Mouse (Mus musculus) CH12.LX (cell line): Measurements from ENCODE around the gene Sidt1. TPM values are rescaled to one million over a fixed set of nuclear protein-coding genes. Genes with fewer than 3 reads are reported as not detected.
A peak's percentile ranks its signal among the peaks of the same experiment; 100 is the strongest.

ENCODE experiments used
- DNase-seq: peaks from one replicate; pipeline ENCODE4 v3.0.0-alpha.2; 2013; ENCODE audit errors: extremely low read depth
- H3K27ac ChIP-seq: 2 replicates; pipeline ENCODE4 v1.5.1; 2012; ENCODE audit warnings: low read depth, mild to moderate bottlenecking, control low read depth, moderate library complexity; ENCODE audit not compliant: insufficient read depth
- H3K27me3 ChIP-seq: replicated peaks from 2 replicates; pipeline ENCODE3; 2012; ENCODE audit warnings: inconsistent platforms
- H3K36me3 ChIP-seq, 2 experiments: replicated peaks in 1 of 2; 2 replicates each; pipeline versions ENCODE3 to v1.6.1; 2012; ENCODE audit warnings: inconsistent platforms in 1 of 2, low read length in 1 of 2, mild to moderate bottlenecking in 1 of 2, mixed read lengths in 1 of 2, moderate library complexity in 1 of 2; ENCODE audit not compliant: control insufficient read depth in 1 of 2, insufficient read depth in 1 of 2
- H3K4me1 ChIP-seq, 2 experiments: 2 replicates each; pipeline ENCODE4 v1.6.1; 2012; ENCODE audit warnings: inconsistent platforms in 1 of 2, moderate library complexity in 1 of 2; ENCODE audit not compliant: insufficient read depth in 2 of 2, control insufficient read depth in 1 of 2
- H3K4me2 ChIP-seq: 2 replicates; pipeline ENCODE4 v1.6.1; 2012; ENCODE audit warnings: low read depth, mild to moderate bottlenecking, control low read depth; ENCODE audit not compliant: poor library complexity, insufficient read depth, severe bottlenecking
- H3K4me3 ChIP-seq, 3 experiments: fragments of 150-350 bp in 1 of 3; sonication (generic) in 1 of 3; replicated peaks in 1 of 3; 2 replicates each; pipeline versions ENCODE3 to v1.5.1; 2011 to 2012; ENCODE audit warnings: low read depth in 2 of 3, low read length in 2 of 3, mild to moderate bottlenecking in 2 of 3, moderate library complexity in 2 of 3, control low read depth in 1 of 3, improper control_type of control experiment in 1 of 3, inconsistent platforms in 1 of 3, mixed read lengths in 1 of 3; ENCODE audit not compliant: poor library complexity in 1 of 3
- H3K79me2 ChIP-seq: replicated peaks from 2 replicates; pipeline ENCODE4 v1.6.1; 2012; ENCODE audit warnings: mild to moderate bottlenecking, moderate library complexity; ENCODE audit not compliant: control insufficient read depth, poor library complexity, insufficient read depth, severe bottlenecking; ENCODE audit errors: extremely low read depth
- H3K9ac ChIP-seq: 2 replicates; pipeline ENCODE4 v1.6.1; 2012; ENCODE audit warnings: low read depth, mild to moderate bottlenecking, control low read depth, moderate library complexity; ENCODE audit not compliant: insufficient read depth
- H3K9me3 ChIP-seq: replicated peaks from 2 replicates; pipeline ENCODE3; 2012; ENCODE audit warnings: low read length, inconsistent platforms, mixed read lengths
- BHLHE40 ChIP-seq: IDR thresholded peaks from 2 replicates; pipeline ENCODE4 v1.6.1; 2011; ENCODE audit warnings: mild to moderate bottlenecking, low read depth, low read length, improper control_type of control experiment
- CHD1 ChIP-seq: IDR thresholded peaks from 2 replicates; pipeline ENCODE4 v1.6.1; 2012; ENCODE audit warnings: low read depth, low read length, improper control_type of control experiment, inconsistent platforms
- CHD2 ChIP-seq: IDR thresholded peaks from 2 replicates; pipeline ENCODE4 v1.6.1; 2011; ENCODE audit warnings: low read length, improper control_type of control experiment
- ELF1 ChIP-seq: IDR thresholded peaks from 2 replicates; pipeline ENCODE4 v1.6.1; 2014; ENCODE audit warnings: low read depth, mild to moderate bottlenecking, inconsistent platforms, low read length, improper control_type of control experiment
- ETS1 ChIP-seq: conservative IDR thresholded peaks from 2 replicates; pipeline ENCODE4 v1.6.1; 2012; ENCODE audit warnings: low read depth, mild to moderate bottlenecking, inconsistent platforms, low read length, improper control_type of control experiment, moderate library complexity
- GABPA ChIP-seq: IDR thresholded peaks from 2 replicates; pipeline ENCODE4 v1.6.1; 2012; ENCODE audit warnings: low read depth, low read length, improper control_type of control experiment, inconsistent platforms; ENCODE audit not compliant: insufficient replicate concordance
- HCFC1 ChIP-seq: IDR thresholded peaks from 2 replicates; pipeline ENCODE4 v1.6.1; 2012; ENCODE audit warnings: low read depth, mild to moderate bottlenecking, inconsistent platforms, low read length, improper control_type of control experiment
- JUND ChIP-seq: conservative IDR thresholded peaks from 2 replicates; pipeline ENCODE4 v1.6.1; 2011; ENCODE audit warnings: low read depth, low read length, improper control_type of control experiment
- KAT2A ChIP-seq: IDR thresholded peaks from 2 replicates; pipeline ENCODE4 v1.6.1; 2012; ENCODE audit warnings: low read length, improper control_type of control experiment, inconsistent platforms; ENCODE audit not compliant: insufficient replicate concordance
- MAFK ChIP-seq: IDR thresholded peaks from 2 replicates; pipeline ENCODE4 v1.6.1; 2011; ENCODE audit warnings: low read length, improper control_type of control experiment; ENCODE audit not compliant: insufficient replicate concordance
- MAZ ChIP-seq: IDR thresholded peaks from 2 replicates; pipeline ENCODE4 v1.6.1; 2012; ENCODE audit warnings: low read depth, mild to moderate bottlenecking, inconsistent platforms, low read length, improper control_type of control experiment, moderate library complexity
- MEF2A ChIP-seq: IDR thresholded peaks from 2 replicates; pipeline ENCODE4 v1.6.1; 2014; ENCODE audit warnings: low read depth, mild to moderate bottlenecking, inconsistent platforms, low read length, improper control_type of control experiment, borderline replicate concordance
- NELFE ChIP-seq: IDR thresholded peaks from 2 replicates; pipeline ENCODE4 v1.6.1; 2011; ENCODE audit warnings: low read depth, low read length, improper control_type of control experiment
- POLR2A ChIP-seq: IDR thresholded peaks from 2 replicates; pipeline ENCODE4 v1.6.1; 2011; ENCODE audit warnings: low read depth, mild to moderate bottlenecking, improper control_type of control experiment, low read length
- RAD21 ChIP-seq: IDR thresholded peaks from 2 replicates; pipeline ENCODE4 v1.6.1; 2011; ENCODE audit warnings: low read depth, mild to moderate bottlenecking, low read length, improper control_type of control experiment, moderate library complexity
- RCOR1 ChIP-seq: conservative IDR thresholded peaks from 2 replicates; pipeline ENCODE4 v1.6.1; 2012; ENCODE audit warnings: low read depth, mild to moderate bottlenecking, inconsistent platforms, low read length, improper control_type of control experiment
- SMC3 ChIP-seq: IDR thresholded peaks from 2 replicates; pipeline ENCODE4 v1.6.1; 2011; ENCODE audit warnings: low read depth, low read length, improper control_type of control experiment
- TCF12 ChIP-seq: IDR thresholded peaks from 2 replicates; pipeline ENCODE4 v1.6.1; 2014; ENCODE audit warnings: low read depth, mild to moderate bottlenecking, inconsistent platforms, low read length, improper control_type of control experiment
- UBTF ChIP-seq: IDR thresholded peaks from 2 replicates; pipeline ENCODE4 v1.6.1; 2012; ENCODE audit warnings: low read depth, mild to moderate bottlenecking, inconsistent platforms, low read length, improper control_type of control experiment, moderate library complexity
- USF1 ChIP-seq: IDR thresholded peaks from 2 replicates; pipeline ENCODE4 v1.6.1; 2014; ENCODE audit warnings: low read depth, mild to moderate bottlenecking, inconsistent platforms, low read length, improper control_type of control experiment
- USF2 ChIP-seq: conservative IDR thresholded peaks from 2 replicates; pipeline ENCODE4 v1.6.1; 2011; ENCODE audit warnings: low read depth, low read length, improper control_type of control experiment
- ZC3H11A ChIP-seq: IDR thresholded peaks from 2 replicates; pipeline ENCODE4 v1.6.1; 2012; ENCODE audit warnings: low read depth, mild to moderate bottlenecking, inconsistent platforms, low read length, improper control_type of control experiment
- ZKSCAN1 ChIP-seq: IDR thresholded peaks from 2 replicates; pipeline ENCODE4 v1.6.1; 2012; ENCODE audit warnings: low read depth, inconsistent platforms, low read length, improper control_type of control experiment, borderline replicate concordance
- ZNF384 ChIP-seq: IDR thresholded peaks from 2 replicates; pipeline ENCODE4 v1.6.1; 2012; ENCODE audit warnings: low read depth, low read length, improper control_type of control experiment, inconsistent platforms
- dilution Hi-C: fragments of 300-500 bp; cut with MboI; formaldehyde crosslinking; loops from 2 replicates; pipeline ENCODE4 v1.14.3; 2020; ENCODE audit warnings: low sequenced_read_pairs; ENCODE audit not compliant: extremely low pct_unique_long_range_greater_than_20kb, extremely low pct_ligation_motif_present
- in situ Hi-C: fragments of 300-500 bp; cut with MboI; formaldehyde crosslinking; loops from 3 replicates; pipeline ENCODE4 v1.14.3; 2019; ENCODE audit warnings: low sequenced_read_pairs, low pct_ligation_motif_present, low pct_unique_long_range_greater_than_20kb, mixed read lengths
- polyA plus RNA-seq: library from polyadenylated mRNA; unstranded; fragments of >175 nt; gene quantifications from 2 replicates; pipeline ENCODE4 v1.2.1, GENCODE M21; 2012; ENCODE audit warnings: low read depth; ENCODE audit not compliant: insufficient read length
- total RNA-seq, 2 experiments: library from RNA; depleted of rRNA; stranded (reverse); fragments of 300-350 nt in 1 of 2; fragments of >200 nt in 1 of 2; gene quantifications; 2 replicates each; pipeline ENCODE4 v1.2.3; 2012 to 2014

The Sidt1 gene
- total and polyA plus RNA-seq, 3 experiments, result not detected

DNA sequence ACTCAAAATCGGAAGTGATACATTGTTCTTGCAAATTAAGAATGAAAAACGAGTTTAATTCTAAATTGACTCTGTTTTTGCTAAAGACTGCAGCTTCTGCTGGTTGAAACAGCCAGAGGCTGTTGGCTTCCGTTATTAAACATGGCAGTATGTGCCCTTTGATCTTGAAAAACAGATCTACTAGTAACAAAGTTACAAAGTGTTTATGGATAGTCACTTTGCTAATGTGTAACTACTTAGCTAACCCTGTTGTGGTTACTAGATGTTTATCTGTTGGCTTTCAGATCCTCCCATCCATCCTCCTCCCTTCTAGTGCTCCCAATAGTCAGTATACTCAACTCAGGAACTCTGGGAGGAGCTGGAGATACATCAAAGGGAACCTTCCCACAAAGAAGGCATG lies 27.4 kb downstream of the Sidt1 start:
- no peaks in the 10 kb centered on the region for H3K79me2 ChIP-seq
- H3K9ac ChIP-seq, result no peak overlapping the region
- in situ Hi-C loops (no loop called here), dilution Hi-C loops (no loop called here)
- TF ChIP-seq ZNF384 (no peak), ZC3H11A (no peak), HCFC1 (no peak), GABPA (no peak), RAD21 (no peak), UBTF (no peak), USF1 (no peak), MAZ (no peak), CHD1 (no peak), MEF2A (no peak)
- no peak overlapping the region for H3K4me2 ChIP-seq
- H3K27me3 ChIP-seq, result no peaks in the 10 kb centered on the region
- DNase-seq, result no peak
- H3K27ac ChIP-seq, result no peak overlapping the region
- no peak overlapping the region for H3K4me3 ChIP-seq
- H3K36me3 ChIP-seq, result no peaks in the 10 kb centered on the region
- no peaks in the 10 kb centered on the region for H3K9me3 ChIP-seq
- no peaks in the 10 kb centered on the region; a peak in 1 of 4 replicates for H3K4me1 ChIP-seq

DNA sequence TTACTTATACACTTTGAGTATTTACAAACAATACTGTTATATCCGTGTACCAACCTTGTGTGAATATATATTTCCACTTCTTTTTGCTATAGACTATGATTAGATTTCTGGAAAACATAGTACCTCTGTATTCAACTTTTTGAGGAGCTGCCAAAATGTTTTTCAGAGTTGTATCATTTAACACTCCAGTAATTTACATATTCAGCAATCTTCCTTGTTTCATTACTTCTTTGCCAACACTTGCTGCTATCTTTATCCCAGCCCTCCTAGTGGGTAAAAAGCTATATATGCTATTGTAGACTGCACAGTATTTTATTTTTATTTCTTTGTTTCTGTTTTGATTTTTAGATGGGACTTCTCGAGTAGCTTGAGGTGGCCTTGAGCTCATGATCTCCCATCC lies 29.2 kb downstream of the Sidt1 start:
- H3K9ac ChIP-seq, result no peak overlapping the region
- H3K4me3 ChIP-seq, result no peak overlapping the region
- no peaks in the 10 kb centered on the region for H3K79me2 ChIP-seq
- TF ChIP-seq ETS1 (no peak), CHD1 (no peak)
- no peaks in the 10 kb centered on the region for H3K9me3 ChIP-seq
- no peak for DNase-seq
- no peaks in the 10 kb centered on the region for H3K36me3 ChIP-seq
- H3K4me1 ChIP-seq, result no peaks in the 10 kb centered on the region; a peak in 2 of 4 replicates
- H3K4me2 ChIP-seq, result no peak overlapping the region
- in situ Hi-C loops (no loop called here), dilution Hi-C loops (no loop called here)
- no peaks in the 10 kb centered on the region for H3K27me3 ChIP-seq
- H3K27ac ChIP-seq, result no peak overlapping the region

DNA sequence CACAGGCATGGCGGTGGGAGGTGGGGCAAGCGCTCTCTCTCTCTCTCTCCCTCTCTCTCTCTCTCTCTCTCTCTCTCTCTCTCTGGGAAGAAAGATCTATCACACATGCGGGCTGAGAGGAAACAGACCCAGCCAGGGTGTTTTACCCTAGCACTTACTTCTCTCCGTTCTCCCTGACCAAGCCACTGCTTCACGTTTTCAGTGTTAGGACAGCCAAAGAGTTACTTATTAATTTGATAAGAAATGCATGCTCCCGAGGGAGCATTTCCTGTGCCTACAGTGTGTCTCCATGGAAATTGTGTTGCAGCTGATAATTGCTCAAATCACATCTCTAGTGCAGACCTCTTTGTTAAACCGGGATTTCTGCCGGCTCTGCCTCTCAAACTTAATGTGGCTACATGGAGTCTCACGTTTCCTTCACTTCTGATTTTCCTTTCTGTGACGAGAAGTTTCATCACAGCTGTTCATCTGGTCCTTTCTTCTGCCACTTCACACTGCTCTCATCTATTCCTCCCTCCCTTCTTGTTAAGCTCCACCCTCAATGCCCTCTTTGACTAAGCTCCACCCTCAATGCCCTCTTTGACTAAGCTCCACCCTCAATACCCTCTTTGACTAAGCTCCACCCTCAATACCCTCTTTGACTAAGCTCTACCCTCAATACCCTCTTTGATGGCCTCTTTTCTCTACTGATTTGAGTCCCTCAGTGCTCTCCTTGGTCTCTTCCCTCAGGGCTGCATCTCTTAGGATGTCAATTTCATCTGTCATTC lies 30.7 kb downstream of the Sidt1 start:
- Histone ChIP-seq H3K4me2 (peak overlapping the region; percentile 71), H3K4me1 (no peaks in the 10 kb centered on the region; a peak in 1 of 4 replicates), H3K4me3 (no peak overlapping the region), H3K27ac (no peak overlapping the region), H3K9ac (no peak overlapping the region), H3K9me3 (no peaks in the 10 kb centered on the region), H3K36me3 (no peaks in the 10 kb centered on the region), H3K79me2 (no peaks in the 10 kb centered on the region), H3K27me3 (no peaks in the 10 kb centered on the region)
- TF ChIP-seq MAZ, result no peak
- TF ChIP-seq GABPA, result no peak
- TF ChIP-seq HCFC1, result no peak
- no peak for TF ChIP-seq RCOR1
- no peak for TF ChIP-seq USF1
- no peak for TF ChIP-seq KAT2A
- no peak for TF ChIP-seq JUND
- TF ChIP-seq ELF1, result no peak
- no peak for TF ChIP-seq CHD2
- no peak for TF ChIP-seq BHLHE40
- TF ChIP-seq NELFE, result no peak
- no peak for TF ChIP-seq USF2
- no peak for TF ChIP-seq POLR2A
- no peak for TF ChIP-seq TCF12
- TF ChIP-seq SMC3, result no peak
- no peak for TF ChIP-seq MAFK
- no peak for TF ChIP-seq ZKSCAN1
- no peak for TF ChIP-seq RAD21
- dilution Hi-C loops (no loop called here), in situ Hi-C loops (no loop called here)
- peak; percentile 28 for DNase-seq
